Mouse (Mus musculus): ENCODE results near the gene Tns1. TPM values are rescaled to one million over a fixed set of nuclear protein-coding genes. Genes with fewer than 3 reads are reported as not detected.
A peak's percentile ranks its signal among the peaks of the same experiment; 100 is the strongest.

Tns1 gene
- polyA plus RNA-seq, 1 experiment from 2014 or later, result 44.4 TPM

GRCm38 (mm10) chr1:74098004-74099000, 25.9 kb downstream of the Tns1 start:
- Histone ChIP-seq H3K27ac (peak overlapping the region; percentile 65), H3K9me3 (no peaks in the 10 kb centered on the region), H3K4me1 (peaks cover 70% of the 10 kb centered on the region), H3K9ac (peak overlapping the region; percentile 78), H3K4me3 (peak overlapping the region; percentile 61), H3K27me3 (peaks cover 27% of the 10 kb centered on the region), H3K36me3 (no peaks in the 10 kb centered on the region), H3K4me2 (replicated peaks) (peak overlapping the region; percentile 99)
- WGBS, result under 1% methylated on average over 58 of the region's 58 CpGs
- peak; percentile 26; the same call in 1 of the 2 replicates for ATAC-seq (ENCODE audit: low FRiP score, low read depth)

DNA sequence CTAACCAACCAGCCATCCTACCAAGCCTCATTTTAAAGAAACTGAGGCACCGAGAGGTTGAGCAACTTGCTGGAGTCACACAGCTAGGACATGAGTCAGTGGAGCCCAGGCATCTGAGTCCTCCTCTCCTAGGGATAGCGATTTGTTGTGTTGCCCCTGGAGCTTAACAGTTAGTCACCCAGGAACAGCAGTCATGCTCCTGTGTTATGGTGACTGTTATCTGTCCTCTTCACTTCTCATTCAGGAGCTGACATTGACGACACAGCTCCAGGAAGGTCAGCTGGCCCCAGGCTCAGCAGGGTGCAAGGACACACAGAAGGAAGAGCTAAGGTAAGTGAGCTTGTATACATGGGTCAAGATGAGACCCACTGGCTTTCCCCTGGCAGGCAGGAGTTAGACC, 28.5 kb downstream of the Tns1 start:
- WGBS, result 63% methylated on average over 3 of the region's 3 CpGs
- H3K27me3 ChIP-seq, result peaks cover 24% of the 10 kb centered on the region
- H3K27ac ChIP-seq, result no peak overlapping the region
- no peak overlapping the region for H3K4me3 ChIP-seq
- H3K9me3 ChIP-seq, result no peaks in the 10 kb centered on the region
- no peak for ATAC-seq (ENCODE audit: low FRiP score, low read depth)
- peaks cover 91% of the 10 kb centered on the region for H3K4me1 ChIP-seq
- no peak overlapping the region for H3K4me2 ChIP-seq (replicated peaks)
- no peak overlapping the region for H3K9ac ChIP-seq
- no peaks in the 10 kb centered on the region for H3K36me3 ChIP-seq

- no peaks in the 10 kb centered on the region for H3K9me3 ChIP-seq
- no peak for ATAC-seq (ENCODE audit: low FRiP score, low read depth)
- WGBS, result 57% methylated on average over 6 of the region's 6 CpGs
- peaks cover 23% of the 10 kb centered on the region for H3K27me3 ChIP-seq
- H3K9ac ChIP-seq, result no peak overlapping the region
- no peak overlapping the region for H3K4me2 ChIP-seq (replicated peaks)
- H3K4me3 ChIP-seq, result no peak overlapping the region
- peaks cover 91% of the 10 kb centered on the region for H3K4me1 ChIP-seq
- H3K36me3 ChIP-seq, result no peaks in the 10 kb centered on the region
- no peak overlapping the region for H3K27ac ChIP-seq
Measured at GRCm38 (mm10) chr1:74095296-74095695, 29.0 kb downstream of the Tns1 start.

DNA sequence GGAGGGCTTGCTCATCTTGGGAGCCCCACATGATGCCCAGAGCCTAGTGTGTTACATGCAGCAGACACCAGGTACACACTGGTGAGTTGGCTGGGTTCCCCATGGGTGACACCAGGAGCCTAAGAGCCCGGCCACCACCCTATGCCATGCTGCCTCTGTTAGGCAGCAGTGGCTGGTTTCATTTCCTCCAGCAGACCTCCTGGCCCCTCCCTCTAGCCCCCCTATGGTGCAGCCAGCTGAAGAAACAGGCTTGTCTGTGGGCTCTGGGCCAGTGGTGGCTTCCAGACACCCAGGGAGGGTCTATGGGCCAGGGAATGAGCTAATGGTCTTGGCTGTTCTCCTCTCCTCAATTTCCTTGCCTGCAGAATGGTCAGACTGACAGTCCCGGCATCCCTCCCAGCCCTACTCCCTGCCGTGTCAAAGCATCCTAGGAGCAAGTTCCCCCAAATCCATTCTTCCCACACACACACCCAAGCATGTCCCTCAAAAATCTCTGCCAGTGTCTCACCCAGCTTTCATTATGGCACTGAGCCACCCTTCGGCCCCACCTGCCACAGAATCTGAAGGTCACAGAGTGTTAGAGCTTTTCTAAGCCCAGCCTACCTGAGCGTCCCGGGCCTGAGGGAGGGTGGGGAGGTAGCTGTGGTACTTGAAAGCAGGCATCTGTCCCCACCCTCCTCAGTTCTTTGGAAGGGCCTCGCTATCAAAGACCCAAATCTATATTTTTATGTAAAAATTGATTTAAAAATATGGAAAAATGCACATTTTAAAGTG, 29.6 kb downstream of the Tns1 start:
- Histone ChIP-seq H3K36me3 (no peaks in the 10 kb centered on the region), H3K4me2 (replicated peaks) (peak overlapping the region; percentile 30), H3K9me3 (no peaks in the 10 kb centered on the region), H3K27me3 (peaks cover 18% of the 10 kb centered on the region), H3K4me1 (peaks cover 91% of the 10 kb centered on the region), H3K9ac (no peak overlapping the region), H3K27ac (no peak overlapping the region; the same call in 1 of the 2 replicates), H3K4me3 (no peak overlapping the region)
- no peak for ATAC-seq (ENCODE audit: low FRiP score, low read depth)
- 34% methylated on average over 7 of the region's 7 CpGs for WGBS

DNA sequence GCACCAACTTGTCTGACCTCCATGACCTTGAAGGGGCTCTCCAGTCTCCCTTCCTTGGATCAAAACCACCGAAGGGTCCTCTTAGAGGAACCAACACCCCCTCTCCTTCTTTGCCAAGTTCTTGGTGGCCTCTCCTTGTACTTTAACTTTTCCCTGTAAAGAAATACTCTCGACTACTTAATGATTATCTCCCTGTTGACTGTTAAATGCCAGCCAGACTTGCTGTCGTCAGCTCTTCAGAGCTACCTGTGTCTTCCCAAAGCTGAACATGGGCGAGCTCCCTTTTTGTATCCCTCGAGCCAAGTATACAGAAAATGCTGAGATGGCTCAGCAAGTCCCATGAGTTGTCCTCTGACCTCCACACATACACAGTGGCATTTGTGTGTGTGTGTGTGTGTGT, 30.8 kb downstream of the Tns1 start:
- Histone ChIP-seq H3K4me2 (replicated peaks) (no peak overlapping the region), H3K4me1 (peaks cover 91% of the 10 kb centered on the region), H3K9ac (no peak overlapping the region), H3K27me3 (peaks cover 14% of the 10 kb centered on the region), H3K36me3 (no peaks in the 10 kb centered on the region), H3K9me3 (no peaks in the 10 kb centered on the region), H3K4me3 (no peak overlapping the region), H3K27ac (no peak overlapping the region)
- no peak for ATAC-seq (ENCODE audit: low FRiP score, low read depth)
- whole genome bisulfite sequencing, result 73% methylated on average over 5 of the region's 5 CpGs

DNA sequence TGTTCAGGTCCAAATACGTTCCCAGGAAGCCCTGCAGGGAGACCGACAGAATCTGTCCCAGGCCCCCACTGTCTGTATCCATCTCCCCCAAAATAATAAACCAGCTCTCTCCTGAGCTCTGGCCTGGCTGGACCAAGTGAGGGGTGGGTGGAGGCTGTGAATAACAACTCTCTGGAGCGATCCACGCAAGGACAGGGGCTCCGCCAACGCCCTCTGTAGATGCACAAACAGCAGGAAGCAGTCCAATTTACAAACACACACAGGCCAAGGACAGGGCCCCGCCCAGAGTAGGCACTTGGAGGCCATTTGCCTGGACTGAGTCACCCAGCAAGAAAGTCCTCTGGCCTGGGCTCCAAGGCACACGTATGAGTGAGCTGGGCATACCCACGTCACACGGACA, 32.0 kb downstream of the Tns1 start:
- Histone ChIP-seq H3K4me1 (peaks cover 83% of the 10 kb centered on the region), H3K27ac (peak overlapping the region; percentile 88), H3K4me2 (replicated peaks) (peak overlapping the region; percentile 30), H3K36me3 (no peaks in the 10 kb centered on the region), H3K9ac (no peak overlapping the region), H3K9me3 (no peaks in the 10 kb centered on the region), H3K27me3 (peaks cover 6% of the 10 kb centered on the region; the same call in 1 of the 2 replicates), H3K4me3 (no peak overlapping the region)
- 34% methylated on average over 10 of the region's 10 CpGs for WGBS
- no peak for ATAC-seq (ENCODE audit: low FRiP score, low read depth)

GRCm38 (mm10) chr1:74091611-74092224, 32.5 kb downstream of the Tns1 start:
- Histone ChIP-seq H3K4me2 (replicated peaks) (peak overlapping the region; percentile 85), H3K4me3 (peak overlapping the region; percentile 54), H3K36me3 (no peaks in the 10 kb centered on the region), H3K27me3 (peaks cover 3% of the 10 kb centered on the region; the same call in 1 of the 2 replicates), H3K4me1 (peaks cover 80% of the 10 kb centered on the region), H3K9ac (peak overlapping the region; percentile 73), H3K27ac (peak overlapping the region; percentile 99), H3K9me3 (no peaks in the 10 kb centered on the region)
- peak; percentile 77 for ATAC-seq (ENCODE audit: low FRiP score, low read depth)
- WGBS, result 15% methylated on average over 6 of the region's 6 CpGs

GRCm38 (mm10) chr1:74091138-74091537, 33.1 kb downstream of the Tns1 start:
- H3K4me1 ChIP-seq, result peaks cover 79% of the 10 kb centered on the region
- peak overlapping the region; percentile 99 for H3K27ac ChIP-seq
- no peaks in the 10 kb centered on the region for H3K36me3 ChIP-seq

DNA sequence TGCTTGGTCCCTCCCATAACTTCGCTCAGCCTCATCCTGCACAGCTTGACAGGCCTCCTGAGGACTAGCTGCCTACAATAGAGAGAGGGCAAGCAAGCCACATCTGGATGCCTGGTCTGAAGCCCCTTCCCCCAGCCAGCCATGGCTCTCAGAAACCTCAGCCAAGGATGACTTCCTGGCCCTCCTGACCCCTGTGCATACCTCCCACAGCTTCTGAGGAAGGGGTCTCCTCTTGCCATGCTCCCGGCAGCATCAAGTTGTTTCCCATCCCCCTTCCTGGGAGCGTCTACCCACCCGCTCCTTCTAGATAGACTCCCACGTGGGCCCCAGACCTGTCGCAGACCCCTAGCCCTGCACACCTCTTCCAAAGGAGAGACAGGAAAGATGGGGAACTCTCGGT, 33.9 kb downstream of the Tns1 start:
- H3K4me1 ChIP-seq, result peaks cover 80% of the 10 kb centered on the region
- WGBS, result 16% methylated on average over 7 of the region's 7 CpGs

More at GRCm38 (mm10) chr1:74091138-74091537, 33.1 kb downstream of the Tns1 start:
- Histone ChIP-seq H3K4me2 (replicated peaks) (peak overlapping the region; percentile 85), H3K9ac (peak overlapping the region; percentile 73), H3K4me3 (peak overlapping the region; percentile 54), H3K9me3 (no peaks in the 10 kb centered on the region), H3K27me3 (no peaks in the 10 kb centered on the region)
- ATAC-seq (ENCODE audit: low FRiP score, low read depth), result peak; percentile 55
- WGBS, result under 1% methylated on average over 7 of the region's 7 CpGs

GRCm38 (mm10) chr1:74088569-74088968, 35.7 kb downstream of the Tns1 start:
- H3K27me3 ChIP-seq, result no peaks in the 10 kb centered on the region
- no peak for ATAC-seq (ENCODE audit: low FRiP score, low read depth)
- WGBS, result 68% methylated on average over 1 of the region's 1 CpGs
- H3K4me2 ChIP-seq (replicated peaks), result peak overlapping the region; percentile 85
- peak overlapping the region; percentile 54; the same call in 1 of the 2 replicates for H3K4me3 ChIP-seq
- H3K36me3 ChIP-seq, result no peaks in the 10 kb centered on the region
- H3K9me3 ChIP-seq, result no peaks in the 10 kb centered on the region
- H3K4me1 ChIP-seq, result peaks cover 84% of the 10 kb centered on the region
- H3K9ac ChIP-seq, result no peak overlapping the region
- no peak overlapping the region for H3K27ac ChIP-seq

More for the DNA sequence above, 33.9 kb downstream of the Tns1 start:
- Histone ChIP-seq H3K9me3 (no peaks in the 10 kb centered on the region), H3K27ac (peak overlapping the region; percentile 99; the same call in 1 of the 2 replicates), H3K4me3 (peak overlapping the region; percentile 54), H3K27me3 (no peaks in the 10 kb centered on the region), H3K4me2 (replicated peaks) (peak overlapping the region; percentile 85), H3K36me3 (no peaks in the 10 kb centered on the region), H3K9ac (peak overlapping the region; percentile 73)
- no peak for ATAC-seq (ENCODE audit: low FRiP score, low read depth)

DNA sequence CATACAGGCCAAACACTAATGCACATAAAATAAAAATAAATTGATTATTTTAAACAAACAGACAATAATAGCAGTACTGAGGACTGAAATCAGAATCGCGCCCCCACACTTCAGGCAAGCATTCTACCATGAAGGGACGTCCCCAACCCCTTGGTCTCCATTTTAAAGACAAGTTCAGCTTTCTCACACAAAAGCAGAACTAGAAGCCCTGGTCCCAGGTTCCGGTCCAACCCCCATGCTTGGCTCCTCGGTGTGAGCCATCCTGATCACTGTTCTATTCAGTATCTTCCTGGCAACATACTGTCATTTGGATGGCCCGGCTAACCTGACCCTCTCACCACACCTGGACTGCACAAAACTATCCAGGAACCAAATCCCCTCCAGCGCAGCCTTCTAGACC, 38.7 kb downstream of the Tns1 start:
- H3K27me3 ChIP-seq, result no peaks in the 10 kb centered on the region
- no peaks in the 10 kb centered on the region for H3K36me3 ChIP-seq
- H3K4me2 ChIP-seq (replicated peaks), result no peak overlapping the region
- no peak for ATAC-seq (ENCODE audit: low FRiP score, low read depth)
- no peak overlapping the region for H3K4me3 ChIP-seq
- 90% methylated on average over 7 of the region's 7 CpGs for WGBS
- H3K4me1 ChIP-seq, result peaks cover 78% of the 10 kb centered on the region
- no peak overlapping the region for H3K27ac ChIP-seq
- H3K9ac ChIP-seq, result no peak overlapping the region
- no peaks in the 10 kb centered on the region for H3K9me3 ChIP-seq

All from limb, embryonic 13.5 days (tissue).